Mouse (Mus musculus) splenic B cell, adult 2 months (primary cell): ENCODE data around the gene Cog3.

Experiments used
- DNase-seq: peaks from one replicate; pipeline ENCODE4 v3.0.0-alpha.2; 2011; ENCODE audit warnings: low read depth, low spot score
- H3K27me3 ChIP-seq: 2 replicates; pipeline ENCODE4 v1.6.1; 2012; ENCODE audit warnings: mild to moderate bottlenecking, low read length, moderate library complexity, mixed read lengths; ENCODE audit not compliant: control insufficient read depth, poor library complexity, insufficient read depth, severe bottlenecking
- H3K36me3 ChIP-seq: 2 replicates; pipeline ENCODE4 v1.6.1; 2012; ENCODE audit warnings: mild to moderate bottlenecking, low read length, moderate library complexity, mixed read lengths; ENCODE audit not compliant: control insufficient read depth, poor library complexity, insufficient read depth, severe bottlenecking

Gene Cog3

GRCm38 (mm10) chr14:75753991-75754817, at the start of gene Cog3:
Cog3 (minus strand) TSS chr14:75754517.
- peak; percentile 96 for DNase-seq
- H3K36me3 ChIP-seq, result no peaks in the 10 kb centered on the region
- H3K27me3 ChIP-seq, result no peaks in the 10 kb centered on the region

DNA sequence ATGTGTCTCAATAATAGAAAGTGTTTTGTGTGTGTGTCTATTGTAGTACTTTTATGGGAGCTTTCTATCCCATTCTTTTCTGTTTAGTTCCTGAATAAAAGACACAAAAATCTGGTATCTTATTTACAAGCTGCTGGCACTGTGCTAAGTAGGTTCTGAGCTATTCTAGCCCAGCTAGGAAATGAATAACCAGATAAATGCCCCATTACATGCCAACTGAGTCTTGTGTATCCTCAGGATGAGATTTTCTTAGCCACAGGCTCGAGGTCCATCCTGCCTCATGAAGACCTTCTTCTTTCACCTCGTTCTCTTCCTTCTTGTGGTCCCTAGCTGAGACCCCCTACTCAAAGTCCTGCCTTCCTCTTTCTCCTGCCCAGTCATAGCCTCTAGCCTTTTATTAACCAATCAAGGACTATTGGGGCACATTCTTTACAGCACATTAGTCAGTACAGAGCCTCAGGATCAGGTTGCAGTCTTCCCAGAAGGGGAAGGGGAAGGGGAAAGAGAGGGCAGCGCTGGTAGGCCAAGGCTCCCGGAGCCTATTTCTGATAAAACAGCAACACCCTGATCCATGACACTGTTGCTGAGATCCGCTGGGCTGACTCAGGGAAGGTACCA, 43.6 kb upstream of the Cog3 start:
- DNase-seq, result no peak
- Histone ChIP-seq H3K36me3 (no peaks in the 10 kb centered on the region), H3K27me3 (no peaks in the 10 kb centered on the region)

GRCm38 (mm10) chr14:75795918-75796317, 41.6 kb upstream of the Cog3 start:
- no peak for DNase-seq
- Histone ChIP-seq H3K27me3 (no peaks in the 10 kb centered on the region), H3K36me3 (no peaks in the 10 kb centered on the region)

DNA sequence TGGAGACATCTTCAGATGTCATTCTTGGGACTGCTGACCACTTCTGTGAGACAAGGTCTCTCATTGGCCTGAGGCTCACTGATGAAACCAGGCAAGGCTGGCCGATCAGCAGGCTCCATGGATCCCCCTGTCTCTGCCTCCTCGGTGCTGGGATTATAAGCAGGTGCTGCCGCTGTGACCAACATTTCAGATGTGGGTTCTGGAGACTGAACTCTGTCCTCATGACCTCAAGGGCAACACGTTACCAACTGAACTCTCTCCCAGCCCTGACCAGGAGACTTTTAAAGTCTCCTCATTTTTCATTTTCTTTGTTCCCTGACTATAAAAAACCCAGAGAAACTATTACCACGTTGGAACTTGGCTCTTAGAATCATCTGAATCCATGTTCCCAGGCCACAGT, 40.4 kb upstream of the Cog3 start:
- no peak for DNase-seq
- Histone ChIP-seq H3K36me3 (no peaks in the 10 kb centered on the region), H3K27me3 (no peaks in the 10 kb centered on the region)

DNA sequence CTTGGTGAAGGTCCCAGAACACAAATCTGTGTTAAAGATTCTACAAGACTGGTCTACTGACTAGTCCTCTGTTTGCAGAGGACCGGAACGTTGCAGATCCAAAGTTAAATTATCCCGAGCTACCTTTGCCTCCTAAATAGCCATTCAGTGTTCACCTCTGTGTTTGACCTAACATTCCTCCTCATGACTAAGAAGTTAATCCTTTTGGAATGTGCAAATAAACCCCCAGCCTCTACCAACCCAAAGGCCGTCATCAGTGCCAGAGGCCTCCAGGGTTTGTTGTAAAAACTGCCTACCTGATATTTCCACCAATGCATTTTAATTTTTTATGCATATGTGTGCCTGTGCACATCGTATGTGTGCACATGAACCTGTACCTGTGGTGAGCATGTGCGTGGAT, 40.0 kb upstream of the Cog3 start:
- Histone ChIP-seq H3K27me3 (no peaks in the 10 kb centered on the region), H3K36me3 (no peaks in the 10 kb centered on the region)
- no peak for DNase-seq

GRCm38 (mm10) chr14:75793110-75793509, 38.8 kb upstream of the Cog3 start:
- no peaks in the 10 kb centered on the region for H3K36me3 ChIP-seq
- DNase-seq, result no peak
- no peaks in the 10 kb centered on the region for H3K27me3 ChIP-seq

- no peaks in the 10 kb centered on the region for H3K27me3 ChIP-seq
- no peaks in the 10 kb centered on the region for H3K36me3 ChIP-seq
- no peak for DNase-seq
Measured at GRCm38 (mm10) chr14:75791372-75791771, 37.1 kb upstream of the Cog3 start.

DNA sequence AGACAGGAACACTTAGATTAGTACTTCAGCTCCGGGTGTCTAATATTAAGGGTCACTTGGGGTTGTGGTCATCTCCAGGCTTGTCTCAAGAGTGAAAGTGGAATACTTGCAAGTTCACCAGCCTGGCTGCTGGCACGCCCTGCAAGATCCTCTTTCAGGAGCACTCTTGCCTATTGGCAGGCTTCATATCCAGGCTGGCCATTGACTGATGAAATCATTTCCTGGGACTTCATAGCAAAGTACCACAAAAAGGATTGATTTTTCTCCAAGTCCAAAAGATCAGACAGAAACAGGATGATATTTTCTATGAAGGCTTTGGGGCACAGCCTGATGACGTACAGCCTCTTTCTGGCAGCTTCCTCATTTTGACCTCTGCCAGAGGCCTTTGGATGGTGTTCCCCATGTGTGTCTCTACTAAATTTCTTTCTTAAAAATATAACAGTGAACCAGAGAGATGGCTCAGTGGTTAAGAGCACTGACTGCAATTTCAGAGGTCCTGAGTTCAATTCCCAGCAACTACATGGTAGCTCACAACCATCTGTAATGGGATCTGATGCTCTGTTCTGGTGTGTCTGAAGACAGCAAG, 36.2 kb upstream of the Cog3 start:
- Histone ChIP-seq H3K36me3 (no peaks in the 10 kb centered on the region), H3K27me3 (no peaks in the 10 kb centered on the region)
- no peak for DNase-seq

DNA sequence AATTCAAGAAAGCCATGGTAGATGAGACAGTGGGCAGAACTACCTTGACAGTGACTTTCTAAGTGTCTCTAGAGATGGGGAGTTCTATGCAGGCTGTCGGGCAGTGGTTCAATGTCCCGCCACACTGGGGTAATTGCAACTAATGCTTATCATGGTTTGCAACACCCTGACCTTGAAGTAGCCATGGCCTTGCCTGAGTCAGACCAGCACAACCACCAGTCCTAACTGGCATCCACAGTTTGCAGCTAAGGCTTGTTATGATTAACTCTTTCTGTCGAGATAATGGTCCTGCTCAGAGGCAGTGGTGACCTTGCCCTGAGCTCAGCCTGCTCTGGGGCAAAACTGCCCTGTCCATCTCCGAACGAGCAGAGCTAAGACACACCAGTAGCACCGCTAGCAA, 35.0 kb upstream of the Cog3 start:
- DNase-seq, result no peak
- H3K27me3 ChIP-seq, result no peaks in the 10 kb centered on the region
- H3K36me3 ChIP-seq, result no peaks in the 10 kb centered on the region

DNA sequence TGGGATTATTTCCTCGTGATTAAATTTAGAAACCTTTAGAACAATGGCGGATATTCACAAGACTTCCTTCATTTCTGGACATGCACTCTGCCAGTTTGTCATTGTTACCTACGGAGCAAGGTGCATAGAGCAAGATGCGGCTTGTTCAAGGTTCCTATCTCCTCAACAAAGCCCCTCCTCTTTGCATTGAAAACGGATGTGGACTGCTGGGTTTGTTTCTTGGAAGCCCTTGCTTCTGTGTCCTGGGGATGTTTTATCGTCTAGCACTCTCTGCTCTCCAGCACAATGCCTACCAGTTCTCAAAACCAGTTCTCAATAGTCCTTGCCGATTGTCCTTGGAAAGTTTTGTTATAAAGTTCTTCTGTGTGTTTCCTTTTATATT, 33.5 kb upstream of the Cog3 start:
- H3K27me3 ChIP-seq, result no peaks in the 10 kb centered on the region
- peak; percentile 8 for DNase-seq
- no peaks in the 10 kb centered on the region for H3K36me3 ChIP-seq

- Histone ChIP-seq H3K27me3 (no peaks in the 10 kb centered on the region), H3K36me3 (no peaks in the 10 kb centered on the region)
- DNase-seq, result peak; percentile 92
Measured at GRCm38 (mm10) chr14:75786868-75787793, 32.8 kb upstream of the Cog3 start, which contains the start of gene Slc25a30. Slc25a30 (minus strand) TSS chr14:75787037.

DNA sequence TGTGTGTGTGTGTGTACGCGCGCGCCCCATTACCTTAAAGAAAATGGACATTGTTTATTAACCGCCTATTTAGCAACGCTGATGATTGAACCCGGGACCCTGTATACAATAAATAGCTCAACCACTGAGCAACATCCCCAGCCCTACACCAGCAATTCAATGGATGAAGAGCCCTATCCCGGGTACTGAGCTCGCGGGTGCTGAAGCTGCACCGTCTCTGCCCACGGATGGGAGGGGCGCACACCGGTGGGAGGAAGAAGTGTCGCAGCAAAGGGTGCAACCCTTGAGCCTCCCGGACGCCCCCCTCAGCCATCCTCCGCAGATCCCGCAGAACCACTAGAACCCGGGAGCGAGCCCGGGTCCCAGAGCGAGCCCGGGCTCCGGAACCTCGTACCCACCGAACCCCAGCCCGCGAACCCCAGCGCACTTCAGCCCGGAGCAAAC, 32.1 kb upstream of the Cog3 start:
- Histone ChIP-seq H3K27me3 (no peaks in the 10 kb centered on the region), H3K36me3 (peaks cover 1% of the 10 kb centered on the region; the same call in 1 of the 2 replicates)
- DNase-seq, result peak; percentile 58

DNA sequence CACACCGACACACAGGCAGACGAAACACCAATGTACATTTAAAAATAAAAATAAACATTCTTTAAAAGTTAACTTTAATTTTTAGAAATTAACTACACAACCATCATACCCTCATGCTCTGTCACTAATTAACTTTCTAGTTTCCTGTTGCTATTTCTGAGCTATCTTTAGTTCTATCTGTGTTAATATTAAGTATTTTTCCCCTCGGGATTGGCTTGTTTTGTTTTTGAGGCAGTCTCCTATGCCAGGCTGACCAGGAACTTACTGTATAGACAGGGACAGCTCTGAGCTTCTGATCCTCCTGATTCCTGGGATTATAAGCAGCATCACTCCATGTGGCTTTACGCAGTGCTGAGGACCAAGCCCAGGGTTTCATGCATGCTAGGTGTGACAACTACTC, 25.6 kb upstream of the Cog3 start:
- DNase-seq, result no peak
- H3K36me3 ChIP-seq, result peaks cover 1% of the 10 kb centered on the region; the same call in 1 of the 2 replicates
- H3K27me3 ChIP-seq, result no peaks in the 10 kb centered on the region

- DNase-seq, result no peak
- H3K27me3 ChIP-seq, result no peaks in the 10 kb centered on the region
- H3K36me3 ChIP-seq, result peaks cover under 1% of the 10 kb centered on the region
Measured at GRCm38 (mm10) chr14:75776637-75777036, 22.3 kb upstream of the Cog3 start.
